Mouse (Mus musculus) embryo, embryonic 10 days (tissue): ENCODE measurements around the gene Six5.

Experiments
- DNase-seq: peaks from one replicate; pipeline ENCODE4 v3.0.0-alpha.2; 2015; ENCODE audit warnings: low spot score

The Six5 gene

DNA sequence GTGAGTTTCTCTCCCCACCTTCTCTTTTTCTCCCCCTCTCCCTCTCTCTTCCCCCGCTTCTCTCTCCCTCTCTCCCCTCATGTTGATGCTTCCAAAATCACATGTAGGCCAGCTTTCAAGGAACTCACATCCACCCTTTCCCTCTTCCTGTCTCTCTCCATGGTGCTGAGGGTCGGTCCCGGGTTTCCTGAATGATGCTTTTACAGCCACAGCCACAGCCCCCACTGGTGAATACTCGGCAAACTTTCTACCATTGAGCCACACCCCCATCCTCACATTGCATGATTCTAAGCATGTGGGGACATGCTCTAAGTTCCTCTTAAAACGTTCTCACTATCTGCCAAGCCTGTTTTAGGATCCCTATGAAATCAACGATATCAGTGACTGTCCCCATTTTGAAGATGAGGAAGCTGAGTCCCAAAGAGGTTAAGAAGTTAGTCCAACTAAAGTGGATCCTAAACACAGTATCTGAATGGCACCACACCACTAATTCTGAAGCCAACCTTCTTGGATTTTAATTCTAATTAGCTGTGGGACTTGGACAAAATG is 53.2 kb downstream of the Six5 start:
- peak; percentile 34 for DNase-seq
